Mouse (Mus musculus): Measurements from ENCODE around the gene Raf1. TPM values are rescaled to one million over a fixed set of nuclear protein-coding genes. Genes with fewer than 3 reads are reported as not detected.
"Not testable (repeated sequence)": the region's sequence is repeated elsewhere in the genome, so short reads cannot be mapped to it uniquely, and the experiment has no call there.

Raf1 gene
- polyA plus RNA-seq, 1 experiment: 106 TPM

DNA sequence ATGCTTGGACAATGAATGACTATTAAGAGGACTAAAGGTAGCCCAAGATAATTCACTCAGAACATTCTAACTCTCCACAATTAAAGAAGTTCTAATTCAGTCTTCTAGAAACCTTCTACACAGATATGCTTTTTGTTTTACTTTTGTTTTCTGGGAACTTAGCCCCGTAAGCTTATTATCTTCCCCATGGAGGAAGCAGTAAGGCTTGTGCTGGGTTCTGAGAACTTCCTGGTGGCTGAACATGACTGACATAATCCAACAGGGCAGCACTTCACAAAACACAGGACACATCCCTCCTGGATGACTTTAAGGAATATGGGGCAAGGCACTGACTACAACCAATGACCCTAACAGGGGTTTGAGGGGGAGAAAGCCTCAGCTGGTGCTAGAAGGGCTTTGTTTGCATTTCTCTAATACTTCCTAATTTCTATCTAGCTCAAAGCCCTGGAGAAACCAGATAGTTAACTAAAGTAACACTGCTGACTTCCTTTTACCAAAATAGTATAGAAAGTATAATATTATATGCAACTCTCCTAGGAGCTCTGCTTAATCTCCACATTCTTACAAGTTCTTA, 26.6 kb downstream of the Raf1 start:
- peaks cover 22% of the 10 kb centered on the region for H3K4me1 ChIP-seq (ENCODE audit: control insufficient read depth, insufficient read depth, low read length)
- DNase-seq: no peak
- 46% methylated on average over 1 of the region's 1 CpGs for WGBS
- TF ChIP-seq CTCF (conservative IDR thresholded peaks at IDR 0.05; ENCODE audit: insufficient read depth, insufficient read length, low read depth, low read length): no peak
- TF ChIP-seq POLR2A (IDR thresholded peaks at IDR 0.05; ENCODE audit: low read depth, low read length): no peak
- 0 out of 2 replicates have a peak overlapping the region, but pooled peaks have one; percentile 16 for H3K27ac ChIP-seq (ENCODE audit: insufficient read depth, low read depth, low read length)
- no peak overlapping the region for H3K4me3 ChIP-seq (ENCODE audit: insufficient read depth, low read depth, low read length)
- no peaks in the 10 kb centered on the region for H3K36me3 ChIP-seq (ENCODE audit: control insufficient read depth, insufficient read depth, low read length)
- H3K27me3 ChIP-seq (replicated peaks; ENCODE audit: control insufficient read depth, insufficient read depth, low read length): no peaks in the 10 kb centered on the region

DNA sequence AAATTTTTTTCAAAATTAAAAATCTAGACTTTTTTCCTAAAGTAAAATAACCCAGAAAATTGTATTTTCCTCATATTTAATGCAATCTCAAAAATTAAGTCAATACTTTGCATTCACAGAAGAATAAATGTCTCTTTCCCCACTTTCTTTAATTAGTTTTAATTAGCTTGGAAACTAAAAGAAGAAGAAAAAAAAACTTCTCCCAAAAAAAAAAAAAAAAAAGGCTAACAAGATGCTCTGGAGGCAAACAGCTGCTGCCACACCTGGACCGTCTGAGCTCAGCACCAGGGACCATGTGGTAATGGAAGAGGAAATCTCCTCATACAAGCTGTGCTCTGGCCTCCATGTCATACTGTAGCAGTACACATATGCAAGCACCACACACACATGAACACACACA, 33.1 kb downstream of the Raf1 start:
- H3K27ac ChIP-seq (ENCODE audit: insufficient read depth, low read depth, low read length): no peak overlapping the region
- H3K36me3 ChIP-seq (ENCODE audit: control insufficient read depth, insufficient read depth, low read length): no peaks in the 10 kb centered on the region; the same call in 1 of the 2 replicates
- H3K27me3 ChIP-seq (replicated peaks; ENCODE audit: control insufficient read depth, insufficient read depth, low read length): no peaks in the 10 kb centered on the region
- H3K4me3 ChIP-seq (ENCODE audit: insufficient read depth, low read depth, low read length): no peak overlapping the region
- 78% methylated on average over 1 of the region's 1 CpGs for WGBS
- TF ChIP-seq POLR2A (IDR thresholded peaks at IDR 0.05; ENCODE audit: low read depth, low read length): no peak
- no peak for TF ChIP-seq CTCF (conservative IDR thresholded peaks at IDR 0.05; ENCODE audit: insufficient read depth, insufficient read length, low read depth, low read length)
- H3K4me1 ChIP-seq (ENCODE audit: control insufficient read depth, insufficient read depth, low read length): 0 out of 2 replicates have a peak, but pooled peaks cover under 1% of the 10 kb centered on the region
- DNase-seq: no peak

DNA sequence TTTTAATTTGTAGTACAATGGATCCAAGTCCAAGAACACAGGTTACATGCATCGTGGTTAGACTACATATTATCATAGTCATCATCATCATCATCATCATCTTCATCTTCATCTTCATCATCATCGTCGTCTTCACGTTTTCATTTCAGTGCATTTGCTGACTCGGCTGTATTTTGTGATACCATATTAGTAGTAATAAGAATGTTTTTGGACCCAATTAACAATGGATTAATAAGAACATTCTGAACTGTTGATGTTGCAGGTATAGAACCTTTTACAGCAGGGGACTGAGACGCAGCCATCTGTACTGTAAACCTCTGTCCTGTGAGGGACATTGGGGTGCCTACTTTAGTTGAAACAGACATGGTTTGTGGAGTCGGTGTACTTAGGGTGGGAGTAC, 38.2 kb downstream of the Raf1 start:
- not testable (repeated sequence) for H3K4me1 ChIP-seq (ENCODE audit: control insufficient read depth, insufficient read depth, low read length); H3K4me3 ChIP-seq (ENCODE audit: insufficient read depth, low read depth, low read length); H3K36me3 ChIP-seq (ENCODE audit: control insufficient read depth, insufficient read depth, low read length); H3K27ac ChIP-seq (ENCODE audit: insufficient read depth, low read depth, low read length); DNase-seq; H3K27me3 ChIP-seq (replicated peaks; ENCODE audit: control insufficient read depth, insufficient read depth, low read length)
- whole genome bisulfite sequencing: 93% methylated on average over 7 of the region's 7 CpGs

GRCm38 (mm10) chr6:115634015-115634414, 42.4 kb downstream of the Raf1 start:
- no peak overlapping the region for H3K27ac ChIP-seq (ENCODE audit: insufficient read depth, low read depth, low read length)
- WGBS: 94% methylated on average over 2 of the region's 2 CpGs
- H3K4me3 ChIP-seq (ENCODE audit: insufficient read depth, low read depth, low read length): no peak overlapping the region
- peaks cover 12% of the 10 kb centered on the region for H3K36me3 ChIP-seq (ENCODE audit: control insufficient read depth, insufficient read depth, low read length)
- DNase-seq: no peak
- no peaks in the 10 kb centered on the region; the same call in 1 of the 2 replicates for H3K4me1 ChIP-seq (ENCODE audit: control insufficient read depth, insufficient read depth, low read length)
- no peaks in the 10 kb centered on the region for H3K27me3 ChIP-seq (replicated peaks; ENCODE audit: control insufficient read depth, insufficient read depth, low read length)
- TF ChIP-seq POLR2A (IDR thresholded peaks at IDR 0.05; ENCODE audit: low read depth, low read length): no peak
- no peak for TF ChIP-seq CTCF (conservative IDR thresholded peaks at IDR 0.05; ENCODE audit: insufficient read depth, insufficient read length, low read depth, low read length)

DNA sequence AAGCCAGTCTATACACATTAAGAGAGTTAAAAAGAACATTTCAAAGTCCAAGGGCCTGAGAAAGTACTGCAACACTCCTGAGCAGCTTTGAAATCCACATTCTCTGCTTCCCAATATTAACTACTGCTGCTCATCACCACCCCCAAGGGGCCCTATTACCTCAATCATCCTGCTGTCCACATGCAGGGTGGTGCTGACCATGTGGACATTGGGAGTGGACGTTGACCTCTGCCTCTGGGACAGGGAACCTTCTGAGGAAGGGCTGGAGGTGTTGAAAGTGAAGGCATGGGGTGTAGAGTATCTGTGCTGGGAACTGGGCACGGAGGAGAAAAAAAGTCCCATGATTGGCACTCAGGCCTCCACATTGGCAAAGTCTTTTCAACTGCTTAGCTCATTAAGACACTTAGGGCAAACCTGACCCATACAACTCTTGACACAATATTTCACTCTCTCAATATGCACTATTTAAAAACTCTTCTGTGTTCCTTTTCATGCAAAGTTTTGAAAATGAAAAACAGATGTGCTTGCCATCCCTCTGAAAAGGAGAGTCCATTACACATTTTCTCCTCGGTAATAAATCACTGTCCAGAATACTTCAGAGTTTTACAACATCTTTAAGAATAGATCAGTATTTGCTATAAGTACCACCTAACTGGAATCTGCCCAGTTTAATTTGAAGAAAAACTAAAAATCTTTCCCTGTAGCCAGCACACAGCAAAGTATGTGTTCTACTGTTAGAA, 45.2 kb downstream of the Raf1 start:
- peak; percentile 76 for DNase-seq
- WGBS: 70% methylated on average over 3 of the region's 3 CpGs
- peaks cover 10% of the 10 kb centered on the region for H3K36me3 ChIP-seq (ENCODE audit: control insufficient read depth, insufficient read depth, low read length)
- no peak overlapping the region for H3K27ac ChIP-seq (ENCODE audit: insufficient read depth, low read depth, low read length)
- no peak overlapping the region for H3K4me3 ChIP-seq (ENCODE audit: insufficient read depth, low read depth, low read length)
- 0 out of 2 replicates have a peak, but pooled peaks have one; percentile 4 for TF ChIP-seq CTCF (conservative IDR thresholded peaks at IDR 0.05; ENCODE audit: insufficient read depth, insufficient read length, low read depth, low read length)
- TF ChIP-seq POLR2A (IDR thresholded peaks at IDR 0.05; ENCODE audit: low read depth, low read length): no peak
- H3K27me3 ChIP-seq (replicated peaks; ENCODE audit: control insufficient read depth, insufficient read depth, low read length): no peaks in the 10 kb centered on the region
- no peaks in the 10 kb centered on the region; the same call in 1 of the 2 replicates for H3K4me1 ChIP-seq (ENCODE audit: control insufficient read depth, insufficient read depth, low read length)

DNA sequence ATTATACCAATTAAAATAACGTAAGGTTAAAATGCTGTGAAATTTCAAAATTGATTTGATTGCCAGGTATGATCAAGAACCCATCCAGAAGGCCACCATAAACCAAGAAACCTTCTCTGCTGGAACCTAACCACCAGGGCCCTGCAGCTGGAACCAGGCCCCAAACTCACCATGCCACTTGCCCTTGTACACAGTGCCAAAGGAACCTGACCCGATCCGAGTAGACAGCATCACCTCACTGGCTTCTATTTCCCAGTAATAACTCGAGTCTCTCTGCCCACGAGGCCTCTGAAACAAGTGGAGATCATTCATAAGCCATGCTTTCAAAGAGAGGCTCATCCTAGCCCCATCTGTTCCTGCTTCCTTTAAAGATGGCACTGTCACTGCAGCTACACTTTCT, 50.3 kb downstream of the Raf1 start:
- Histone ChIP-seq H3K27ac (ENCODE audit: insufficient read depth, low read depth, low read length) (no peak overlapping the region), H3K36me3 (ENCODE audit: control insufficient read depth, insufficient read depth, low read length) (peaks cover 7% of the 10 kb centered on the region), H3K4me1 (ENCODE audit: control insufficient read depth, insufficient read depth, low read length) (no peaks in the 10 kb centered on the region; the same call in 1 of the 2 replicates), H3K4me3 (ENCODE audit: insufficient read depth, low read depth, low read length) (no peak overlapping the region), H3K27me3 (replicated peaks; ENCODE audit: control insufficient read depth, insufficient read depth, low read length) (no peaks in the 10 kb centered on the region)
- TF ChIP-seq CTCF (conservative IDR thresholded peaks at IDR 0.05; ENCODE audit: insufficient read depth, insufficient read length, low read depth, low read length) (no peak), POLR2A (IDR thresholded peaks at IDR 0.05; ENCODE audit: low read depth, low read length) (no peak)
- WGBS: 78% methylated on average over 5 of the region's 5 CpGs
- DNase-seq: no peak

DNA sequence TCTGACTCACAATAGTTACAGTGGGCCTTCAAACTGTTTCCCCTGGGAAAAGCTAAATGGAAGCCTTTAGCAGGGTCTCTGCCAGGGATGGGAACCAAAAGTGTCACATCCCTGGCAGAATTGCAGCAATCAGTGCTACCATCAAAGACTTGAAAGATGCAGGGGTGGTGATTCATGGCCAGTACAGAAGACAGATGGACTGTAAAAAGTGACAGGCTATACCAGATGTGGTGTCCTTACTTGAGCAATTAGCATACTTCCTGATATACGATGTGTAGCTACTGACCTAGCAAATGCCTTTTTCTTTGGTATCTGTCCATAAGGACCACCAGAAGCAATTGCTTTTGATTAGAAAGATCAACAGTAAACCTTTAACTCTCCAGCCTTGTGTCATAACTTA, 55.5 kb downstream of the Raf1 start:
- no peak for DNase-seq

More for the DNA sequence above, 55.5 kb downstream of the Raf1 start:
- H3K4me1 ChIP-seq (ENCODE audit: control insufficient read depth, insufficient read depth, low read length): no peaks in the 10 kb centered on the region
- H3K27me3 ChIP-seq (replicated peaks; ENCODE audit: control insufficient read depth, insufficient read depth, low read length): no peaks in the 10 kb centered on the region
- no peak overlapping the region for H3K4me3 ChIP-seq (ENCODE audit: insufficient read depth, low read depth, low read length)
- no peak overlapping the region for H3K27ac ChIP-seq (ENCODE audit: insufficient read depth, low read depth, low read length)
- no peak for TF ChIP-seq CTCF (conservative IDR thresholded peaks at IDR 0.05; ENCODE audit: insufficient read depth, insufficient read length, low read depth, low read length)
- no peak for TF ChIP-seq POLR2A (IDR thresholded peaks at IDR 0.05; ENCODE audit: low read depth, low read length)
- peaks cover 3% of the 10 kb centered on the region for H3K36me3 ChIP-seq (ENCODE audit: control insufficient read depth, insufficient read depth, low read length)
- 50% methylated on average over 1 of the region's 1 CpGs for WGBS
